Comparison of ENCODE assay signal across 8 mouse cellular contexts in genomic region chr1:76283322-76283721, GRCm38 (mm10).
A peak's percentile ranks its signal among the peaks of the same experiment; 100 is the strongest.
DNase-seq lines count a peak whose midpoint lies in the region; ATAC-seq and TF ChIP-seq lines count a peak whose summit lies in the region.
"Had no signal": no experiment of that assay in that cellular context is flagged by ENCODE, and none has a peak within 500 bp of the region (broad histone marks: within the 10 kb centered on the region; RNA-seq: fewer than 3 reads in every experiment).

No protein-coding gene starts in this region.

- no peak overlapping the region for H3K4me3 ChIP-seq in kidney, adult 2 months (ENCODE audit: insufficient read depth, low read depth, low read length)
- no peak overlapping the region for H3K4me3 ChIP-seq in limb, embryonic 15.5 days
- H3K4me3 ChIP-seq: liver, embryonic 15.5 days had no signal

- H3K4me1 ChIP-seq in kidney, adult 2 months (ENCODE audit: control insufficient read depth, insufficient read depth, low read length): no peaks in the 10 kb centered on the region
- peaks cover 6% of the 10 kb centered on the region; the same call in 1 of the 2 replicates for H3K4me1 ChIP-seq in limb, embryonic 15.5 days
- H3K4me1 ChIP-seq: liver, embryonic 15.5 days had no signal

- no peak overlapping the region for H3K9ac ChIP-seq in limb, embryonic 15.5 days
- H3K9ac ChIP-seq: liver, embryonic 15.5 days had no signal

- 8% methylated on average over 3 of the region's 3 CpGs for WGBS in kidney, adult 2 months
- 25% methylated on average over 3 of the region's 3 CpGs for WGBS in limb, embryonic 15.5 days

- no peaks in the 10 kb centered on the region for H3K27me3 ChIP-seq in kidney, adult 2 months (replicated peaks; ENCODE audit: control insufficient read depth, insufficient read depth, low read length)
- H3K27me3 ChIP-seq in limb, embryonic 15.5 days: no peaks in the 10 kb centered on the region
- H3K27me3 ChIP-seq: liver, embryonic 15.5 days had no signal

- H3K9me3 ChIP-seq in limb, embryonic 15.5 days: no peaks in the 10 kb centered on the region
- H3K9me3 ChIP-seq: liver, embryonic 15.5 days had no signal

- peak; percentile 24; the same call in 1 of the 2 replicates for ATAC-seq in limb, embryonic 15.5 days (ENCODE audit: insufficient number of reproducible peaks, low FRiP score, low TSS enrichment, low read depth)
- ATAC-seq in megakaryocyte, adult 5-6 weeks (ENCODE audit: poor library complexity, severe bottlenecking): no peak

- DNase-seq in kidney, postnatal 10 days: peak; percentile 67
- no peak for DNase-seq in kidney, adult 2 months
- DNase-seq in NIH3T3 (ENCODE audit: low read depth): peak; percentile 15
- peak; percentile 15 to 31 for DNase-seq in adrenal gland, postnatal 36 days
- no peak for DNase-seq in layer of hippocampus, postnatal 14 days (ENCODE audit: low spot score in 2 of 2)

- TF ChIP-seq CTCF in kidney, adult 2 months (conservative IDR thresholded peaks at IDR 0.05; ENCODE audit: insufficient read depth, insufficient read length, low read depth, low read length): no peak

- TF ChIP-seq POLR2A in kidney, adult 2 months (IDR thresholded peaks at IDR 0.05; ENCODE audit: low read depth, low read length): no peak

- H3K27ac ChIP-seq in kidney, adult 2 months (ENCODE audit: insufficient read depth, low read depth, low read length): no peak overlapping the region
- H3K27ac ChIP-seq in limb, embryonic 15.5 days: no peak overlapping the region
- H3K27ac ChIP-seq: liver, embryonic 15.5 days had no signal

- no peaks in the 10 kb centered on the region for H3K36me3 ChIP-seq in kidney, adult 2 months (ENCODE audit: control insufficient read depth, insufficient read depth, low read length)
- no peaks in the 10 kb centered on the region for H3K36me3 ChIP-seq in limb, embryonic 15.5 days
- H3K36me3 ChIP-seq: liver, embryonic 15.5 days had no signal

- no peak overlapping the region for H3K4me2 ChIP-seq in limb, embryonic 15.5 days
- H3K4me2 ChIP-seq: liver, embryonic 15.5 days had no signal

Comparison
In these comparisons a context has a peak if more than half of its experiments do, and no peak if none do; other contexts are left out.
1. DNase-seq: peak in kidney, postnatal 10 days (single experiment), NIH3T3 (single experiment) and adrenal gland, postnatal 36 days (2 of 2); none in kidney, adult 2 months (single experiment) and layer of hippocampus, postnatal 14 days (0 of 2).